Mouse (Mus musculus): ENCODE data around the gene Dnajc4.

DNA sequence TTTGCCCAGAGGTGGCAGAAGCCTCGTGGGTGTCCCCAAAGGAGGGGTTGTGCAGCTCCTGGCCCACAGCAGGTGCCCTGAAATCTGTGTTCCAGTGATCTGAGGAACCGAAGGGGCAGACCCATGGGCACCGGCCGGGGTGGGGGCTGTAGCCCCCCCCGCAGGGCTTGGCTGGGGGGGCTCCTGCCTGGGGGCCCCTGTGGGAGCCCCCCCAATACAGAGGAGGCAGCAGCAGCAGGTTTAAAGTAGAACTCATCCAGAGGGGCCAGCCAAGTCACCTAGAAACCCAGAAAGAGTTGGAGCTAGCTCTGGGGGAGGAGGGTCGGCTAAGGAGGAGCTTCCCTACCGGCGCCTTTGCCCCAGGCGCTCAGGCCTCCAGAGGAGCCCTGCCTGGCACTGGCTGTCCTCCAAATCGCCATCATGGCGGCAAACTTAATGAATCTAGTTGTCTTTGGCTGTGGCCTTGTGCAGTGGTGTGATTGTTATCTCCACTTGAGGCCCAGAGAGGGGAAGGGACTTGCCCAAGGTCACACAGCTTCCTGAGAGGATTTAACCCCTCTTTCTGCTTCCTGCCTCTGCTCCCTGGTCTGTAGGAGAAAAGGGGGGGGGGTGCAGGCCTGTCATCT is 21.8 kb downstream of the Dnajc4 start:
- TF ChIP-seq USF1 (IDR thresholded peaks at IDR 0.05; ENCODE audit: low read depth) (no peak), TCF12 (IDR thresholded peaks at IDR 0.05; ENCODE audit: insufficient read depth, poor library complexity, severe bottlenecking) (no peak), E2F4 (IDR thresholded peaks at IDR 0.05; ENCODE audit: insufficient read depth) (no peak), POLR2A (IDR thresholded peaks at IDR 0.05; ENCODE audit: insufficient read length, low read depth) (no peak), MAX (IDR thresholded peaks at IDR 0.05; ENCODE audit: low read depth) (no peak)
